Mouse (Mus musculus): ENCODE results near the gene Nipal3. TPM values are rescaled to one million over a fixed set of nuclear protein-coding genes. Genes with fewer than 3 reads are reported as not detected.

Nipal3 gene
- polyA plus RNA-seq, 1 experiment from 2014 or later: 2.6 TPM

GRCm38 (mm10) chr4:135495397-135495791 is 556 bp upstream of the Nipal3 start:
- ATAC-seq (ENCODE audit: low FRiP score) (no peak), DNase-seq (ENCODE audit: low spot score, missing footprints) (peak; percentile 86)
- H3K36me3 ChIP-seq (ENCODE audit: control insufficient read depth, insufficient read depth, low read length): no peaks in the 10 kb centered on the region
- H3K27me3 ChIP-seq (ENCODE audit: control insufficient read depth, insufficient read depth, low read length): no peaks in the 10 kb centered on the region; the same call in 1 of the 2 replicates
- H3K27ac ChIP-seq (ENCODE audit: low read depth, low read length): no peak overlapping the region
- H3K9ac ChIP-seq (ENCODE audit: low read length): peak overlapping the region; percentile 49; the same call in 1 of the 2 replicates
- no peaks in the 10 kb centered on the region for H3K9me3 ChIP-seq (ENCODE audit: control insufficient read depth, low read length)
- H3K4me2 ChIP-seq: peak overlapping the region; percentile 100
- peaks cover 13% of the 10 kb centered on the region; the same call in 1 of the 2 replicates for H3K4me1 ChIP-seq (ENCODE audit: control insufficient read depth, insufficient read depth, low read length)
- 19% methylated on average over 9 of the region's 9 CpGs for WGBS
- peak overlapping the region; percentile 71 for H3K4me3 ChIP-seq (ENCODE audit: low read depth, low read length)

GRCm38 (mm10) chr4:135493691-135494520 is 932 bp downstream of the Nipal3 start:
- Histone ChIP-seq H3K27ac (ENCODE audit: low read depth, low read length) (no peak overlapping the region), H3K9ac (ENCODE audit: low read length) (peak overlapping the region; percentile 49; the same call in 1 of the 2 replicates), H3K36me3 (ENCODE audit: control insufficient read depth, insufficient read depth, low read length) (no peaks in the 10 kb centered on the region), H3K4me3 (ENCODE audit: low read depth, low read length) (peak overlapping the region; percentile 71), H3K4me2 (peak overlapping the region; percentile 100), H3K4me1 (ENCODE audit: control insufficient read depth, insufficient read depth, low read length) (peaks cover 13% of the 10 kb centered on the region; the same call in 1 of the 2 replicates), H3K9me3 (ENCODE audit: control insufficient read depth, low read length) (no peaks in the 10 kb centered on the region), H3K27me3 (ENCODE audit: control insufficient read depth, insufficient read depth, low read length) (no peaks in the 10 kb centered on the region; the same call in 1 of the 2 replicates)
- 2% methylated on average over 33 of the region's 33 CpGs for WGBS
- ATAC-seq (ENCODE audit: low FRiP score) (0 out of 2 replicates have a peak, but pooled peaks have one; percentile 11), DNase-seq (ENCODE audit: low spot score, missing footprints) (peak; percentile 86)

DNA sequence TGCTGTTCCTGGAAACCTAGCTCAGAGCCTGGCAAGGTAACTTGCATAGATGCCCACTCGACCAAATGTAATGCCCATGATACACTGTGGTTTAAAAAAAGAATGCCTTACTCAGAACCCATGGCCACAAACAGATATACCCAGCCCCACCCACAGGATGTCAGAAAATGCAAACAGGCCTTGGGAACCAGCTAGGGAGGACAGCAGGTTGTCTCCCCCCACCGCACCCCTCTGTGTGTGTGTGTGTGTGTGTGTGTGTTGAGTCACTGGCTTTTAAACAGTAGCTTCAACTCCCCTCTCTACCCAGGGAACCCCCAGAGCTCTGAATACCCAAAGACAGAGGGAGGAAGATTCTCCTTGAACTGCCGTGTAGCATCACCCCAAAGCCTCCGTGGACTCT is 1.6 kb downstream of the Nipal3 start:
- Histone ChIP-seq H3K9ac (ENCODE audit: low read length) (no peak overlapping the region), H3K9me3 (ENCODE audit: control insufficient read depth, low read length) (no peaks in the 10 kb centered on the region), H3K4me3 (ENCODE audit: low read depth, low read length) (peak overlapping the region; percentile 71; the same call in 1 of the 2 replicates), H3K4me1 (ENCODE audit: control insufficient read depth, insufficient read depth, low read length) (peaks cover 13% of the 10 kb centered on the region; the same call in 1 of the 2 replicates), H3K4me2 (peak overlapping the region; percentile 100; the same call in 1 of the 2 replicates), H3K27ac (ENCODE audit: low read depth, low read length) (no peak overlapping the region), H3K36me3 (ENCODE audit: control insufficient read depth, insufficient read depth, low read length) (no peaks in the 10 kb centered on the region), H3K27me3 (ENCODE audit: control insufficient read depth, insufficient read depth, low read length) (no peaks in the 10 kb centered on the region; the same call in none of the 2 replicates)
- 54% methylated on average over 4 of the region's 4 CpGs for WGBS
- DNase-seq (ENCODE audit: low spot score, missing footprints) (no peak), ATAC-seq (ENCODE audit: low FRiP score) (no peak)

DNA sequence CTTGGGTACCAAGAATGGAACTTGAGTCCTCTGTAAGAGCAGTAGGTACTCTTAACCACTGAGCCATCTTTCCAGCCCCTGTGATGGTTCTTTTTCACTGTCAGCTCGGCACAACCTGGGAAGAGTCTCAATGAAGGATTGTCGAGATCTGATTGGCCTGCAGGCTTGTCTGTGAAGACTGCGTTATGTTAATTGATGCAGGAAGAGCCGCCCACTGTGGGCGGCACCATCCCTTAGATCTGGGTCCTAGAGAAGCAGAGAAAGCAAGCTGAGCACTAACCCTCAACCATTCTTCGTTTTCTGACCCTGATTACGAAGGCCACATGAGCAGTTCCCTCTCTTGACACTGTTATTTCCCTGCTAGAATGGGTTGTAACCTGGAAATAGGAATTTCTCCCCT is 5.6 kb downstream of the Nipal3 start:
- Histone ChIP-seq H3K4me3 (ENCODE audit: low read depth, low read length) (no peak overlapping the region), H3K27ac (ENCODE audit: low read depth, low read length) (no peak overlapping the region), H3K4me1 (ENCODE audit: control insufficient read depth, insufficient read depth, low read length) (0 out of 2 replicates have a peak, but pooled peaks cover 4% of the 10 kb centered on the region), H3K9me3 (ENCODE audit: control insufficient read depth, low read length) (no peaks in the 10 kb centered on the region), H3K9ac (ENCODE audit: low read length) (no peak overlapping the region), H3K4me2 (no peak overlapping the region), H3K36me3 (ENCODE audit: control insufficient read depth, insufficient read depth, low read length) (no peaks in the 10 kb centered on the region), H3K27me3 (ENCODE audit: control insufficient read depth, insufficient read depth, low read length) (no peaks in the 10 kb centered on the region; the same call in 1 of the 2 replicates)
- no peak for ATAC-seq (ENCODE audit: low FRiP score)
- DNase-seq (ENCODE audit: low spot score, missing footprints): no peak
- 91% methylated on average over 7 of the region's 7 CpGs for WGBS

GRCm38 (mm10) chr4:135486352-135486751 is 8.5 kb downstream of the Nipal3 start:
- no peaks in the 10 kb centered on the region for H3K9me3 ChIP-seq (ENCODE audit: control insufficient read depth, low read length)
- DNase-seq (ENCODE audit: low spot score, missing footprints): no peak
- no peak overlapping the region for H3K9ac ChIP-seq (ENCODE audit: low read length)
- H3K36me3 ChIP-seq (ENCODE audit: control insufficient read depth, insufficient read depth, low read length): no peaks in the 10 kb centered on the region
- H3K4me3 ChIP-seq (ENCODE audit: low read depth, low read length): no peak overlapping the region
- H3K4me2 ChIP-seq: no peak overlapping the region
- WGBS: 88% methylated on average over 11 of the region's 11 CpGs
- ATAC-seq (ENCODE audit: low FRiP score): no peak
- H3K27ac ChIP-seq (ENCODE audit: low read depth, low read length): no peak overlapping the region
- no peaks in the 10 kb centered on the region; the same call in 1 of the 2 replicates for H3K27me3 ChIP-seq (ENCODE audit: control insufficient read depth, insufficient read depth, low read length)
- H3K4me1 ChIP-seq (ENCODE audit: control insufficient read depth, insufficient read depth, low read length): no peaks in the 10 kb centered on the region

DNA sequence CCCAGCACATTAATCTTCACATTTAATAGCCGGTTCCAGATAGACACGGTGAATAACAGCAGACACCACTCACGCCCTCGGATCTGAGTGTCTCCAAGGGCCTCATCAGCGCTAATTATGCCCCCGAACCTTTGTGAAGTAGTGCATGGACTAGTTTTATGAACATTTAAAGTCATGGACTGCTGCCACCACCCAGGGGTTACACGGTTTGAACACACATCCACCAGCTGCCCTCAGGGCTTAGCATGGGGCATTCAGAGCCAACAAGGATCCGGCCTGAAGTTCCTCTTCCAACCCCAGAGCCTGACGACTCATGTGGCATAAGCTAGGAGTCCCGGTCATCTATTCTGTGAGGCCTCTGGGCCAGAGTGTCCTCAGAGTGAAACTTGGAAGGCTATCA is 9.8 kb downstream of the Nipal3 start:
- H3K9ac ChIP-seq (ENCODE audit: low read length): no peak overlapping the region
- no peaks in the 10 kb centered on the region for H3K4me1 ChIP-seq (ENCODE audit: control insufficient read depth, insufficient read depth, low read length)
- H3K27ac ChIP-seq (ENCODE audit: low read depth, low read length): no peak overlapping the region
- H3K4me3 ChIP-seq (ENCODE audit: low read depth, low read length): no peak overlapping the region
- DNase-seq (ENCODE audit: low spot score, missing footprints) (no peak), ATAC-seq (ENCODE audit: low FRiP score) (no peak)
- no peaks in the 10 kb centered on the region for H3K36me3 ChIP-seq (ENCODE audit: control insufficient read depth, insufficient read depth, low read length)
- no peak overlapping the region for H3K4me2 ChIP-seq
- no peaks in the 10 kb centered on the region for H3K9me3 ChIP-seq (ENCODE audit: control insufficient read depth, low read length)
- no peaks in the 10 kb centered on the region; the same call in 1 of the 2 replicates for H3K27me3 ChIP-seq (ENCODE audit: control insufficient read depth, insufficient read depth, low read length)
- WGBS: 90% methylated on average over 10 of the region's 10 CpGs

GRCm38 (mm10) chr4:135480370-135480769 is 14.5 kb downstream of the Nipal3 start:
- H3K4me2 ChIP-seq: no peak overlapping the region
- no peak overlapping the region for H3K27ac ChIP-seq (ENCODE audit: low read depth, low read length)
- no peaks in the 10 kb centered on the region for H3K36me3 ChIP-seq (ENCODE audit: control insufficient read depth, insufficient read depth, low read length)
- ATAC-seq (ENCODE audit: low FRiP score) (no peak), DNase-seq (ENCODE audit: low spot score, missing footprints) (no peak)
- H3K4me1 ChIP-seq (ENCODE audit: control insufficient read depth, insufficient read depth, low read length): no peaks in the 10 kb centered on the region
- H3K9me3 ChIP-seq (ENCODE audit: control insufficient read depth, low read length): no peaks in the 10 kb centered on the region
- no peaks in the 10 kb centered on the region for H3K27me3 ChIP-seq (ENCODE audit: control insufficient read depth, insufficient read depth, low read length)
- no peak overlapping the region for H3K4me3 ChIP-seq (ENCODE audit: low read depth, low read length)
- H3K9ac ChIP-seq (ENCODE audit: low read length): no peak overlapping the region
- 75% methylated on average over 9 of the region's 9 CpGs for WGBS

DNA sequence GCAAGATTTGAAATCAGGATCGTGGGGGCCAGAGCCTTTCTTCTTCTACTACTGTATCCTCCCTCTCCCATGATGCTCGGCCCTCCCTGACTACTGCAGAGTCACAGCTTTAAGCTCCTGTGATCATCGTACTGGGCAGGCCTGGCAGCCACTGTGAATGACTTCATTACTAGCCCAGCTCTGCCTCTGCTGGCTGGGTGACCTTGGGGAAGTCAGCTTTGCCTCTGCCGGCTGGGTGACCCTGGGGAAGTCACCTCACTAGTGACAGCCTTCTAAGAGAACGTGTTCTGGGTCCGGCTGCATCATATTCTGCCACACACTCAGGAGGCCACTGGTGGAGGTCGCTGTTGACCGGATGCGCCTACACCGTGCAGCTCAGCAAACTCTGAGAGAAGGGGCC is 17.0 kb downstream of the Nipal3 start:
- Histone ChIP-seq H3K4me3 (ENCODE audit: low read depth, low read length) (no peak overlapping the region), H3K4me1 (ENCODE audit: control insufficient read depth, insufficient read depth, low read length) (no peaks in the 10 kb centered on the region), H3K9ac (ENCODE audit: low read length) (no peak overlapping the region), H3K36me3 (ENCODE audit: control insufficient read depth, insufficient read depth, low read length) (no peaks in the 10 kb centered on the region), H3K27ac (ENCODE audit: low read depth, low read length) (no peak overlapping the region), H3K4me2 (no peak overlapping the region), H3K9me3 (ENCODE audit: control insufficient read depth, low read length) (no peaks in the 10 kb centered on the region), H3K27me3 (ENCODE audit: control insufficient read depth, insufficient read depth, low read length) (no peaks in the 10 kb centered on the region)
- no peak for ATAC-seq (ENCODE audit: low FRiP score)
- 90% methylated on average over 10 of the region's 10 CpGs for WGBS
- DNase-seq (ENCODE audit: low spot score, missing footprints): no peak

DNA sequence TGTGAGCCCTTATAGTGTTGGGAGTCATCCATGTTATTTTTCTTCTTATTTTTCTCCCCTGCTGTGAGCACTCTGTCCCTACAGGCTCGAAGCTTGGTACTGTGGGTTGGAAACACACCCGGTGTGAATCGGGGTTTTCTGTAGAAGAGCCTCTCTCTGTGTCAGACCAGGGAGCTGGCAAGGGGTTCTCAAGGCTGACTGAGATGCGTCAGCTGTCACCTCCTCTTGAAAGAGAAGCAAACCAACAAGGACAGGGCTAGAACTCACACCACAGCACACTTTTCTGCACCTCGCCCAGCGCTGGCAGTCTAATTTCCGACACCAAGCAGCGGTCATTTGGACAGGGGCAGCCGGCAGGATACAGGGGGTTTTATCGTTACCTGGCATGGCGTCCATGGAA is 31.4 kb downstream of the Nipal3 start:
- Histone ChIP-seq H3K4me2 (no peak overlapping the region), H3K36me3 (ENCODE audit: control insufficient read depth, insufficient read depth, low read length) (no peaks in the 10 kb centered on the region), H3K9ac (ENCODE audit: low read length) (no peak overlapping the region), H3K27me3 (ENCODE audit: control insufficient read depth, insufficient read depth, low read length) (no peaks in the 10 kb centered on the region), H3K4me3 (ENCODE audit: low read depth, low read length) (no peak overlapping the region), H3K9me3 (ENCODE audit: control insufficient read depth, low read length) (no peaks in the 10 kb centered on the region), H3K27ac (ENCODE audit: low read depth, low read length) (no peak overlapping the region), H3K4me1 (ENCODE audit: control insufficient read depth, insufficient read depth, low read length) (no peaks in the 10 kb centered on the region)
- 94% methylated on average over 11 of the region's 11 CpGs for WGBS
- DNase-seq (ENCODE audit: low spot score, missing footprints) (no peak), ATAC-seq (ENCODE audit: low FRiP score) (no peak)
